Mouse (Mus musculus) liver, embryonic 12.5 days (tissue): Measurements from ENCODE around the gene Tjp3. TPM values are rescaled to one million over a fixed set of nuclear protein-coding genes. Genes with fewer than 3 reads are reported as not detected.

ENCODE experiments used
- ATAC-seq: fragments of 200-750 bp; cut with Nextera tagmentation; 2 replicates; pipeline ENCODE4 v1.8.0; 2017; ENCODE audit warnings: moderate number of reproducible peaks, mild to moderate bottlenecking, moderate library complexity
- H3K27ac ChIP-seq: fragments of 300-500 bp; sonication (generic); 2 replicates; pipeline ENCODE4 v1.5.1; 2016; ENCODE audit warnings: mild to moderate bottlenecking
- H3K27me3 ChIP-seq: fragments of 300-500 bp; sonication (generic); replicated peaks from 2 replicates; pipeline ENCODE4 v1.6.1; 2016; ENCODE audit warnings: mild to moderate bottlenecking, moderate library complexity
- H3K36me3 ChIP-seq: fragments of 300-500 bp; sonication (generic); 2 replicates; pipeline ENCODE4 v1.6.1; 2016; ENCODE audit warnings: mild to moderate bottlenecking, moderate library complexity
- H3K4me1 ChIP-seq: fragments of 300-500 bp; sonication (generic); 2 replicates; pipeline ENCODE4 v1.6.1; 2016
- H3K4me2 ChIP-seq: fragments of 300-500 bp; sonication (generic); 2 replicates; pipeline ENCODE4 v1.6.1; 2016; ENCODE audit warnings: mild to moderate bottlenecking, moderate library complexity
- H3K4me3 ChIP-seq: fragments of 300-500 bp; sonication (generic); 2 replicates; pipeline ENCODE4 v1.5.1; 2016; ENCODE audit warnings: mild to moderate bottlenecking, moderate library complexity
- H3K9ac ChIP-seq: fragments of 300-500 bp; sonication (generic); 2 replicates; pipeline ENCODE4 v1.6.1; 2016; ENCODE audit warnings: mild to moderate bottlenecking, moderate library complexity
- H3K9me3 ChIP-seq: fragments of 300-500 bp; sonication (generic); replicated peaks from 2 replicates; pipeline ENCODE4 v1.6.1; 2016; ENCODE audit warnings: mild to moderate bottlenecking, moderate library complexity
- WGBS: fragments of 180-500 bp; shearing (Covaris S2); methylation state at CpG from one replicate; pipeline ENCODE4 v1.1.7; 2016; ENCODE audit not compliant: insufficient replicate concordance; 5-methylcytosine and 5-hydroxymethylcytosine counted together
- polyA plus RNA-seq: library from polyadenylated mRNA; unstranded; fragments of >200 nt; fragmentation: Nextera tagmentation; extraction: Ambion mirVana; gene quantifications from 2 replicates; pipeline ENCODE4 v1.2.1, GENCODE M21; 2016

Gene Tjp3
- polyA plus RNA-seq, 1 experiment from 2014 or later: 1.1 TPM

- Histone ChIP-seq H3K4me3 (no peak overlapping the region; the same call in 1 of the 2 replicates), H3K27ac (peak overlapping the region; percentile 88; the same call in 1 of the 2 replicates), H3K27me3 (no peaks in the 10 kb centered on the region), H3K9ac (peak overlapping the region; percentile 74), H3K9me3 (no peaks in the 10 kb centered on the region), H3K4me1 (peaks cover 71% of the 10 kb centered on the region), H3K4me2 (peak overlapping the region; percentile 80), H3K36me3 (peaks cover 61% of the 10 kb centered on the region)
- 83% methylated on average over 13 of the region's 13 CpGs for WGBS
- no peak for ATAC-seq
These were observed 27.4 kb upstream of the Tjp3 start for GRCm38 (mm10) chr10:81318589-81319329.

GRCm38 (mm10) chr10:81317273-81317672 is 25.9 kb upstream of the Tjp3 start:
- H3K9me3 ChIP-seq: no peaks in the 10 kb centered on the region
- peaks cover 60% of the 10 kb centered on the region for H3K4me1 ChIP-seq
- 21% methylated on average over 20 of the region's 20 CpGs for WGBS
- H3K9ac ChIP-seq: peak overlapping the region; percentile 44
- peaks cover 61% of the 10 kb centered on the region for H3K36me3 ChIP-seq
- ATAC-seq: no peak
- peak overlapping the region; percentile 63 for H3K4me2 ChIP-seq
- no peaks in the 10 kb centered on the region for H3K27me3 ChIP-seq
- H3K27ac ChIP-seq: peak overlapping the region; percentile 18; the same call in 1 of the 2 replicates
- peak overlapping the region; percentile 16 for H3K4me3 ChIP-seq

- 62% methylated on average over 16 of the region's 16 CpGs for WGBS
- peaks cover 53% of the 10 kb centered on the region for H3K4me1 ChIP-seq
- peak overlapping the region; percentile 44 for H3K9ac ChIP-seq
- peak overlapping the region; percentile 16 for H3K4me3 ChIP-seq
- peaks cover 66% of the 10 kb centered on the region for H3K36me3 ChIP-seq
- H3K27me3 ChIP-seq: no peaks in the 10 kb centered on the region
- H3K9me3 ChIP-seq: no peaks in the 10 kb centered on the region
- peak overlapping the region; percentile 18 for H3K27ac ChIP-seq
- no peak for ATAC-seq
- peak overlapping the region; percentile 63 for H3K4me2 ChIP-seq
These were observed 25.1 kb upstream of the Tjp3 start for GRCm38 (mm10) chr10:81316338-81317060.

- H3K9me3 ChIP-seq: no peaks in the 10 kb centered on the region
- no peak overlapping the region; the same call in 1 of the 2 replicates for H3K9ac ChIP-seq
- no peaks in the 10 kb centered on the region for H3K27me3 ChIP-seq
- no peak overlapping the region for H3K27ac ChIP-seq
- H3K4me3 ChIP-seq: no peak overlapping the region
- peaks cover 53% of the 10 kb centered on the region for H3K4me1 ChIP-seq
- 90% methylated on average over 16 of the region's 16 CpGs for WGBS
- H3K4me2 ChIP-seq: no peak overlapping the region
- ATAC-seq: no peak
- peaks cover 75% of the 10 kb centered on the region for H3K36me3 ChIP-seq
These were observed 24.2 kb upstream of the Tjp3 start for GRCm38 (mm10) chr10:81315587-81315986.

GRCm38 (mm10) chr10:81314201-81314600 is 22.8 kb upstream of the Tjp3 start:
- Histone ChIP-seq H3K9me3 (no peaks in the 10 kb centered on the region), H3K4me3 (no peak overlapping the region), H3K4me2 (no peak overlapping the region), H3K27me3 (no peaks in the 10 kb centered on the region), H3K27ac (no peak overlapping the region), H3K4me1 (peaks cover 44% of the 10 kb centered on the region), H3K9ac (no peak overlapping the region), H3K36me3 (peaks cover 89% of the 10 kb centered on the region)
- ATAC-seq: no peak
- 68% methylated on average over 7 of the region's 7 CpGs for WGBS

- no peak overlapping the region for H3K9ac ChIP-seq
- H3K4me2 ChIP-seq: no peak overlapping the region
- no peak overlapping the region for H3K4me3 ChIP-seq
- H3K9me3 ChIP-seq: no peaks in the 10 kb centered on the region
- no peak for ATAC-seq
- H3K27me3 ChIP-seq: no peaks in the 10 kb centered on the region
- WGBS: 88% methylated on average over 13 of the region's 13 CpGs
- H3K27ac ChIP-seq: no peak overlapping the region
- peaks cover 90% of the 10 kb centered on the region for H3K36me3 ChIP-seq
- H3K4me1 ChIP-seq: peaks cover 38% of the 10 kb centered on the region
These were observed 22.2 kb upstream of the Tjp3 start for GRCm38 (mm10) chr10:81313581-81313980.

- ATAC-seq: no peak
- H3K27ac ChIP-seq: no peak overlapping the region
- no peak overlapping the region for H3K4me2 ChIP-seq
- no peak overlapping the region for H3K9ac ChIP-seq
- no peaks in the 10 kb centered on the region for H3K27me3 ChIP-seq
- no peak overlapping the region for H3K4me3 ChIP-seq
- 81% methylated on average over 5 of the region's 5 CpGs for WGBS
- H3K9me3 ChIP-seq: no peaks in the 10 kb centered on the region
- H3K36me3 ChIP-seq: peaks cover 95% of the 10 kb centered on the region
- H3K4me1 ChIP-seq: peaks cover 16% of the 10 kb centered on the region
These were observed 18.2 kb upstream of the Tjp3 start for GRCm38 (mm10) chr10:81309571-81309970.

- ATAC-seq: no peak
- Histone ChIP-seq H3K36me3 (peaks cover 71% of the 10 kb centered on the region), H3K4me3 (no peak overlapping the region)
These were observed 15.7 kb upstream of the Tjp3 start for GRCm38 (mm10) chr10:81306837-81307682.

GRCm38 (mm10) chr10:81306173-81306668 is 14.8 kb upstream of the Tjp3 start:
- WGBS: 90% methylated on average over 12 of the region's 12 CpGs
- Histone ChIP-seq H3K27ac (no peak overlapping the region), H3K27me3 (no peaks in the 10 kb centered on the region), H3K4me1 (peaks cover 42% of the 10 kb centered on the region), H3K4me2 (no peak overlapping the region), H3K9me3 (no peaks in the 10 kb centered on the region), H3K36me3 (peaks cover 68% of the 10 kb centered on the region), H3K9ac (no peak overlapping the region), H3K4me3 (no peak overlapping the region)
- no peak for ATAC-seq

More at GRCm38 (mm10) chr10:81306837-81307682, 15.7 kb upstream of the Tjp3 start:
- Histone ChIP-seq H3K4me2 (no peak overlapping the region), H3K27me3 (no peaks in the 10 kb centered on the region), H3K4me1 (peaks cover 34% of the 10 kb centered on the region), H3K9me3 (no peaks in the 10 kb centered on the region), H3K27ac (no peak overlapping the region), H3K9ac (no peak overlapping the region)
- WGBS: 88% methylated on average over 21 of the region's 21 CpGs

- H3K9ac ChIP-seq: no peak overlapping the region
- no peaks in the 10 kb centered on the region for H3K27me3 ChIP-seq
- 89% methylated on average over 14 of the region's 14 CpGs for WGBS
- H3K4me1 ChIP-seq: peaks cover 48% of the 10 kb centered on the region
- ATAC-seq: no peak
- no peak overlapping the region for H3K27ac ChIP-seq
- H3K9me3 ChIP-seq: no peaks in the 10 kb centered on the region
- H3K36me3 ChIP-seq: peaks cover 63% of the 10 kb centered on the region
- no peak overlapping the region for H3K4me3 ChIP-seq
- no peak overlapping the region for H3K4me2 ChIP-seq
These were observed 14.3 kb upstream of the Tjp3 start for GRCm38 (mm10) chr10:81305663-81306062.

GRCm38 (mm10) chr10:81304597-81305238 is 13.3 kb upstream of the Tjp3 start:
- Histone ChIP-seq H3K9ac (no peak overlapping the region), H3K4me3 (no peak overlapping the region), H3K27me3 (no peaks in the 10 kb centered on the region), H3K27ac (peak overlapping the region; percentile 52; the same call in 1 of the 2 replicates), H3K4me1 (peaks cover 57% of the 10 kb centered on the region), H3K9me3 (no peaks in the 10 kb centered on the region), H3K4me2 (peak overlapping the region; percentile 31), H3K36me3 (peaks cover 53% of the 10 kb centered on the region)
- peak; percentile 33 for ATAC-seq
- 19% methylated on average over 9 of the region's 9 CpGs for WGBS
